Mouse (Mus musculus) heart, adult 8-10 months (tissue): ENCODE results near the gene Rab4a. TPM values are rescaled to one million over a fixed set of nuclear protein-coding genes. Genes with fewer than 3 reads are reported as not detected.

ENCODE experiments used
- DNase-seq: peaks from one replicate; pipeline ENCODE4 v3.0.0; 2022; ENCODE audit warnings: low spot score
- total RNA-seq, 4 experiments: library from RNA; stranded (reverse); gene quantifications; 2 replicates each; pipeline ENCODE4 v1.2.4; 2022

Gene Rab4a
- 10 to 100 TPM in 3 of 4 experiments, 1 to 10 TPM in 1; 9.4 to 14.1 (median 11.6) TPM for total RNA-seq

GRCm38 (mm10) chr8:123805718-123806373, at the start of gene Rab4a:
Gene Rab4a (plus strand): TSS chr8:123805985.
- peak; percentile 62 for DNase-seq

- DNase-seq = no peak
These were observed 48.9 kb upstream of the Rab4a start for GRCm38 (mm10) chr8:123756901-123757300.

DNA sequence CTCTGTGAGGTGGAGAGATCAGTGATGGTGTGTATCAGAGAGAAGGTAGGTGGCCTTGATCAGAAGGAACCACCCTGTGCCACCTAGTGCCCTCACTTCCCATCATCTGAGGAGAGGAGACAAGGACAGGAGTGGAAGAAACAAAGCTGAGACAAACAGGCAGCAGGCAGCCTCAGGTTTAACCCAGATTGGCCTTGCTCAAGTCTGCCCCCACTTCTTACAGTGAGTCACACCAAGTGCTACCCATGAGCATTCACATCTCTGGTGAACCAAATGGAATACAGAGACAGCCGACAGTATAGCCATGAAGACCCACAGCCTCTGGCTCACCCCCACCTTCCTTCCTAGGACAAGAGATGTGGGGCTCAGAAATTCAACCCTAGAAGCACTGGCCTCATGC, 46.9 kb upstream of the Rab4a start:
- DNase-seq = no peak

DNA sequence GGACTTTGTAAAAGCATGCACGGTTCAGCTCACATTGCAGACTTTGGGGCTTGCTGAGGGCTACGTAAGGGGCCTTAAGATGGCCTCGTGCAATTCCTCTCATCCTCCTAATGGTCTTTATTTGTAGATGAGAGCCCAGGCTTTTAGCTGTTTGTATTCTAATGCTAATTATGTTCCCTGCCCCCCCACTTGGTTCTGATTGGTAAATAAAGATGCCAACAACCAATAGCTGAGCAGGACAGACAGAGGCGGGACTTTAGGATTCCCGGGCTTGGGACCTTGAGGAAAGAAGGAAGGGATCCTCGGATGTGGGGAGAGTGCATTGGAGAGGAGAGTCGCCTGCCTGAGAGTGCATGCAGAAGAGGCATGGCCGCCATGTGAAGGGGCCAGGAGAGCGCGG, 45.9 kb upstream of the Rab4a start:
- no peak for DNase-seq

DNA sequence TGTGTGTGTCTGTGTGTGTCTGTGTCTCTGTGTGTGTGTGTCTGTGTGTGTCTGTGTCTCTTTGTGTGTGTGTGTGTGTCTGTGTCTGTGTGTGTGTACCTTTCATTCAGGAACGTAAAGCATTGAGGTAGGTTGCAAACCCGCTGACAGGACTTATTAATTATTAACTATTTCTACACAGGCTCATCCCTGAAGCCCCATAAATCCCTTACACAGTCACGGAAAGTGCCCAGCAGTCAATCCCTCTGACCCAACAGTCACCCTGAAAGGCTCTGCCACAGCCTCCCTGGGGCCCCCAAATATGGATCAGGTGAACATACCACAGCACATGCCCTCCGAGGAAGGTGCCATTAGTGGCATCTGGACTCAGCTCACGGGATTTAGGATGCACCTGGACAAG, 45.2 kb upstream of the Rab4a start:
- no peak for DNase-seq

DNA sequence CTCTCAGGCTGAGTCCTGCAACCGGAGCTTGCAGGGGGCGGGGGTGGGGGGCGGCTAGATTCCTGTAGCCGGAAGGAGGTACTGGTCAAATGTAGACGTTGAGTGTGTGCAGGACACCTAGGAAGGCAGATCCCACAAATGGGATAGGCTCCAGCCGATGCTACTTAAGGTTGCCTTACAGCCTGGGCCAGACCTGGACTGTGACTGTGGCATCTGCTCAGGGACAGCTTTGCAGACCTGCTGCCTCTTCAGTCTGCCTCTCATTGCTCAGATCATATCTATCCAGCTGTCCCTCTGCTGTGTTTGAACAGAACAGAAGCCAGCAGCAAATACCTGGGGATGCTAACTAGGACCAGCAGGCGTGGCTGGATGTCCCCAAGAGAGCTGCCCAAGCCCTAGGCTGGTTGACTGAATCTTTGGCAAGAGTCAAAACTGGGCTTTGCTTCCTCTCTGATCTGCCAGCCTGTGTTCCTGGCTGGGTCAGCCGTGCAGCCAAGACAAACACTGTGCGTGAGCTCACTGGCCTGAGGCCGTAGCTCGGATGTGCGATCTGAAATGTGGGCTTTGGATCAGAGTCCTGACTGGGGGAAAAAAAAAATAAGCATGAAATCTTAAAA, 44.4 kb upstream of the Rab4a start:
- peak; percentile 51 for DNase-seq

DNA sequence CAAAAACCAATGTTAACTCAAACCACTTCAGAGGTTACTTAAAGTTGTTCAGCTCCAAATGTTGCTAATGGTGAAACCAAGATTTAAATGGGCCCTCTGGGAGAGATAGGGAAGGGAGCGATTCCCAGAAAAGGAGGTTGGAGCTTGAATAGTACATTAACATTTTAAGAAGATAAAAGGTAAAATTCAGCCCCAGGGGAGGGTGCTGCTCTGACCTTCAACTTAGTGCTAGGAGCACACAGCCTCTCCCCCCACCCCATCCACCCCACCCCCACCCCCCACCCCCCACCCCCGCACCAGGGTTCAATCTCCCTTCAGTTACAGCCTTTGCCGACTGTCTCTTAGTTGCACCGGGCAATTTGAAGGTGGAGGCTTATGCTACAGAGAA, 43.9 kb upstream of the Rab4a start:
- DNase-seq = no peak

GRCm38 (mm10) chr8:123763355-123763754, 42.4 kb upstream of the Rab4a start:
- DNase-seq = no peak

DNA sequence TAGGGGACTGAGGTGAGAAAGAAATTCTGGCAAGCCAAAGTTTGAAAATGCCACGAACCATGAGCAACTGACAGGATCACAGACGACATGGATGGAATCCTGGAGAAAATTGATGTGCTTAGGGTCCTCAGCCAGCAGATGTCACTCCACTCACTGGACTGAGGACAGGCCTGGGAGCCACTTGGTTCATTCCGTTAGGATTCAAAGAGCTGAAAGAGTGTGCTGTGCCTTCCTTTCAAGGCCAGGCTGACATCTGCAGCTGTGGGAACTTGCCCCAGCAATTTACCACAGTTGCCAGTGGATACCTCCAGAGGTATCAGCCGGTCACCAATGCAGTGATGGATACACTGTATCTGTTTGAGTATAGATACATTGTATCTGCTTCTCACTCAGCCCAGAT, 41.1 kb upstream of the Rab4a start:
- no peak for DNase-seq

DNA sequence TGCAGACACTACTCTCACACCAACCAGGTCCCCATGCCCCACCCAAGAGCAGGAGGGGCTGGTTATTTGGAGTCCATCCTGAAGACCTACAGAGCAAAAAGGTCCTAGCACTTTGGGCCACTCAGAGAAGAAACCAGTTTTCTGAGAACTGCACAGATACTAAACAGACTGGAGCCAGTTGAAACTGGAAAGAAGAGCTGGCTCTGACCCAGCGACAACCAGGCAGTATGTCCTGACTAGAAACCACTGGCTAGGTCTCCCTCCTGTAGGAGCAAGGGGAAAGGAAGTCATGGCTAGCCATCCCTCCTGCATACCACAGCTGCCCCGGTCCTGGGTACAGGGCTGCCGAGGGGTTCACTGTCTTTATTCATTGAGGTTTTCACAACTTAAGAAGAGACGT, 39.3 kb upstream of the Rab4a start:
- no peak for DNase-seq

GRCm38 (mm10) chr8:123767874-123768273, 37.9 kb upstream of the Rab4a start:
- no peak for DNase-seq

DNA sequence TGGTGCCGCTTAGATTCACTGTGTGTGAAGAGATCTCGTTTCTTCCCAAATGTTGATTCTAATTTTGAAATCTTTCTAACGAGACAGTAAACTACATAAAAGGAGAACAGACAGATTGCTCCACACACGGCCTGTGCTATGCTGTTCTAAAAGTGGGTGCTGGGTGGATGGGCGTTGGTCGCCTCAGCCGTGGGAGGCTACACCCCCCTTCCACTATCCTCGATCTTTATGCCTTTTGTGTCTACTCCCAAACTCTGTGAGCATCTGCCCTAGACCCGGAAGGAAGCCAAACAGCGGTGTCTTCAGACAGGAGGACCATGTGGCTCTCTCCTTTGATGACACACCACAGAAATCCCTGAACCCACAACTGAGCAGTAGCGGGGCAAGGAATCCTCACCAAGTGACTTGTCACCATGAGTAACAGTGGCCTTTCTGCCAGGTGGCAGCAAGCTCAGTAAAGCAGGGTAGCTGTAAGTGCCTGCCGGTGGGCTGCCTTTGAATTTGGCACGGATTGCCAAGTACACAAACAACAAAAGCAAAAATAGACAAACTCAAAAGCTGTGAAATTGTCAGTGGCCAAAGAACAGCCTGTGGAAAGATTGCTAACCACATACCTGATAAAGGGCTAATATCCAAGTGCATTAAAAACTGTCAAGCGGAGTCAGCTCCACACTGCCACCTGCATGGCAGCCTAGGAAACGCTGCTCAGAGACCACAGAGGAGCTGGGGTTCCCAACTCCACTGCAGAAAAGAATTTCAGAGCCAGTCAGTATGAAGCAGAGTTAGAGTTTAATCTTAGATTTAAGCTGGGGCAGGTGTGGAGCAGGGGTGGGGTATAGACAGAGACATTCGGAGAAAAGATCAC, 37.1 kb upstream of the Rab4a start:
- DNase-seq = peak; percentile 28

- no peak for DNase-seq
These were observed 32.3 kb upstream of the Rab4a start for GRCm38 (mm10) chr8:123773468-123773867.

GRCm38 (mm10) chr8:123774491-123774890, 31.3 kb upstream of the Rab4a start:
- no peak for DNase-seq

DNA sequence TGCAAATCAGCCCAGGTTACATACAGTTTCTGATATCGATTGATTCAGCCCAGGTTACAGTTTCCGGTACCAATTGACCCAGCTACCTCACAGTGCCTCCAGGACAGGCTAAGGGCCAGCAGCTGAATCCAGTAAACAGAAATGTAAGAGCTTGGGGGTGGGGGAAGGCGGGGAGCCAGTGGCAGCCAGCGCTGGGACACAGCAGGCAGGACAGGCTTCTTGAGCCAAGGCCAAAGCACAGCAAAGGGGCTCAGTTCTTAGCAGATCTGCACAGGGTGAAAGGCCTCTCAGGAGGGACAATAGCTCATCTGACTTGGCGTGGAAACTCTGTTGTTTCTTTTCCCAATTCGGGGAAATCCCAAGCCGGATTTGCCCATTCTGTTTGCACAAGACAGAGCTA, 28.5 kb upstream of the Rab4a start:
- DNase-seq = no peak

- no peak for DNase-seq
These were observed 25.3 kb upstream of the Rab4a start for GRCm38 (mm10) chr8:123780471-123780870.

DNA sequence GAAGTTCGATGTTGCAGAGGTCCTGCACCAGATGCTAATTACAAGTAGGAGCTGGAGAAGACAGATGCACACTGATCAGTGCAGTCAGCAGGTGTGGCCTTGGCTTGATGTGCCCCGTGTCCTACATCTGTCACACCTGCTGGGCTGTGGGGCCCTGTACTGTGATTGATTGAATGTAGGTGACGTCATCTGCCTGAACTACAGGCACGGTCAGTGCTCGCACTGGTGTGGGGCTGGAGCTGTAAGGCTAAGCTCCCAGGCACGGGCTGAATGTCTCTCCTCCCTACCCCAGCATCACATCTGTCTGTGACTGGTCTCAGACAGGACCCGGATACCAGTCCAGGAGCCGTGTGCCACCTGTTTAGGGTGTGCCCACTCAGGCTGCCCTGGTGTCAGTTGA, 24.5 kb upstream of the Rab4a start:
- DNase-seq = no peak

DNA sequence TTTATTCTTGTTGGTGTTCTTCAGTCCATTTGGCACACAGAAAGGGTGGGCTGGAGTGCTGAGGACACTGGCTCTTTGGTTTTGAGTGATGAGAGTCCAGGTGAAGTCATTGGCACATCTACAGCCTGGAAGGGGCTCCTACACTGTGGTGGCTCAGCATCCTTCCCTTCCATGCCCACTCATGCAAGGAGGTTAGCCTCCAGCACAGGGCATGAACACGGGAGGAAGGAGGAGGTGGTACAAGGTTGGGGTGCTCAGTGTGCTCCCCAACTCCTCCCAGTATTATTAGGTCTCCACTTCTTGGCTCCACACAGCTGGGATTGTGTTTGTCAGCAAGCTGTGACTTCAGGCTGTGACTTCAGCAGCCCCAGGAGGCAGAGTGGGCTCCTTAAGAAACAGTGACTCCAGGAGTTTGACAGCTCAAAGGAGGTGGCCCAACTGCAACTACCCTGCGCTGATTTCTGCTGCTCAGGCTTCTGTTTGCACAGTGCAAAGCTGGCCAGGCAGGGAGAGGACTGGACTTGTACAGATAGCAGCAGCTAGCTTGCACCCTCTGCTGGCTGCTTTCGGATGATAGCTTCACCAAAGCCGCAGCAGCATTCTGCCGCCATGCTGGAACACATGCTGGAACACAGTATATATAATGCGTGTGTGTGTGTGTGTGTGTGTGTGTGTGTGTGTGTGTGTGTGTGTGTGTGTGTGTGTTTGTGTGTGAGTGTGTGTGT, 22.1 kb upstream of the Rab4a start:
- DNase-seq = peak; percentile 64

- DNase-seq = peak; percentile 62
These were observed 19.6 kb upstream of the Rab4a start for GRCm38 (mm10) chr8:123786166-123786565.

DNA sequence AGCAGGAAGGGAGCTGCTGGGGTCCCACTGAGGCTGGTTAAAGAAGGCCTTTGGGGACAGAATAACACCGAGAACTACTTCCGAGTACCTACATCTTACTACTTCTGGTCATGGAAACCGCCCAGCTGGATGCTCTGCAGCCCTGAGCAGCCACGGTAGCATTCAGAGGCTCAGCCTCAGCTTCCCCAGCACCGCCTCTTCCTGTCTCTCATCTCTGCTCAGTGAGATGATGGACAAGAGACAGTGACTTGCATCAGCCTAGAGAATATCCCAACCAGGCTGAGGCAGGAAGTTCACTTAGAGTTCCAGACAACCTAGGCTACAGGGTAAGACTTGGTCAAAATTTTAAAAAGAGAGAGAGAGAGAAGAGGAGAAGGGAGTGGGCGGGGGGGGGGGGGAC, 19.1 kb upstream of the Rab4a start:
- no peak for DNase-seq

DNA sequence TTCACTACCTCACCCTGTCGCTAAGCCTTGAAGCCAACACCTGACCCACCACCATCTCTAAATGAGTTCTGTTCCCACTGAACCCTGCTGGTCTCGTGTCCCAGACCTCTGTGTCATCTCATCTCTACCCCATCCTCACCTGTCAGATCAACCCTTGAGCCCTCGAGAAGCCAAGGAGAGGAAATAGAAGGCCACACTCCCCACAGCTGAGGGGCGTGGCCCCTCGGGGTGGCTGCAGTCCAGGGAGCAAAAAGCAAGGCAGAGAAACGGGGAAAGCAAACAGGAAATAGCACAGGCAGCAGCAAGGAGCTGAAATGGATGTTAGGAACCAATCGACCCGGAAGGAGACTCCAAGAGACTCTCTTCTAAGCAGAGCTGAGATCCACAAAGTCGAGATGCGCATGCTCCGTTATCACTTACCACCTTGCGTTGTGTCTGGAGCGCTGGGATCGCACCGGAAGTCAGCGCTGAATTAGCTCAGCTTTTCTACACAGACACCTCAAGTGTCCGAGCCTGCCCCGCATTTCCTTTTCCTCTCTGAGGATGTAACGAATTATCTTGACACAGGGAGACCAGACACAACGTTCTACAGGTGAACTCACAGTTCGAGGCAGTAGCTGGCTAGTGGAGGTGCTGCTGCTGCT, 18.4 kb upstream of the Rab4a start:
- DNase-seq = no peak
